Mouse (Mus musculus) kidney, embryonic 14.5 days (tissue): ENCODE measurements at regions not wholly inside any gene's neighbourhood (a gene's known extent, or its start where the extent isn't known, plus 50 kb on each side); places are given as distances from the start of the nearest gene placed in this dataset.
"Not testable (repeated sequence)": the region's sequence is repeated elsewhere in the genome, so short reads cannot be mapped to it uniquely, and the experiment has no call there.

ENCODE experiments used
- ATAC-seq: fragments of 200-750 bp; cut with Nextera tagmentation; 2 replicates; pipeline ENCODE4 v1.8.0; 2017; ENCODE audit warnings: moderate number of reproducible peaks, mild to moderate bottlenecking, moderate TSS enrichment, moderate library complexity; ENCODE audit not compliant: low FRiP score, low TSS enrichment
- H3K27ac ChIP-seq: fragments of 300-500 bp; sonication (generic); 2 replicates; pipeline ENCODE4 v1.5.1; 2014; ENCODE audit warnings: low read depth, mild to moderate bottlenecking, low read length, moderate library complexity, mixed read lengths
- H3K27me3 ChIP-seq: fragments of 300-500 bp; sonication (generic); 2 replicates; pipeline ENCODE4 v1.6.1; 2014; ENCODE audit warnings: mild to moderate bottlenecking, low read length; ENCODE audit not compliant: control insufficient read depth, insufficient read depth
- H3K36me3 ChIP-seq: fragments of 300-500 bp; sonication (generic); 2 replicates; pipeline ENCODE4 v1.6.1; 2014; ENCODE audit warnings: low read length, mixed read lengths; ENCODE audit not compliant: control insufficient read depth, insufficient read depth
- H3K4me1 ChIP-seq: fragments of 300-500 bp; sonication (generic); 2 replicates; pipeline ENCODE4 v1.6.1; 2014; ENCODE audit warnings: low read length, mixed read lengths; ENCODE audit not compliant: control insufficient read depth, insufficient read depth
- H3K4me2 ChIP-seq: fragments of 300-500 bp; sonication (generic); replicated peaks from 2 replicates; pipeline ENCODE4 v1.6.1; 2014; ENCODE audit warnings: low read depth, mild to moderate bottlenecking, low read length
- H3K4me3 ChIP-seq: fragments of 300-500 bp; sonication (generic); 2 replicates; pipeline ENCODE4 v1.5.1; 2014; ENCODE audit warnings: mild to moderate bottlenecking, low read length
- H3K9ac ChIP-seq: fragments of 300-500 bp; sonication (generic); 2 replicates; pipeline ENCODE4 v1.6.1; 2014; ENCODE audit warnings: low read depth, mild to moderate bottlenecking, low read length, moderate library complexity
- H3K9me3 ChIP-seq: fragments of 300-500 bp; sonication (generic); 2 replicates; pipeline ENCODE4 v1.6.1; 2016; ENCODE audit warnings: low read length; ENCODE audit not compliant: control insufficient read depth
- WGBS: fragments of 180-500 bp; shearing (Covaris S2); extraction: QIAGEN DNeasy Blood & Tissue Kit; methylation state at CpG from one replicate; pipeline ENCODE4 v1.1.7; 2014; 5-methylcytosine and 5-hydroxymethylcytosine counted together

- Histone ChIP-seq H3K4me3 (no peak overlapping the region), H3K9ac (no peak overlapping the region), H3K36me3 (no peaks in the 10 kb centered on the region), H3K27me3 (no peaks in the 10 kb centered on the region), H3K9me3 (no peaks in the 10 kb centered on the region), H3K4me2 (no peak overlapping the region), H3K4me1 (no peaks in the 10 kb centered on the region), H3K27ac (no peak overlapping the region)
- no peak for ATAC-seq
- WGBS: 82% methylated on average over 5 of the region's 5 CpGs
These were observed 183.7 kb upstream of the Tmc3 start for GRCm38 (mm10) chr7:83401001-83401400.

- not testable (repeated sequence) for ATAC-seq, H3K4me3 ChIP-seq
- 82% methylated on average over 5 of the region's 5 CpGs for WGBS
These were observed 172.0 kb upstream of the Tmc3 start for GRCm38 (mm10) chr7:83412745-83413144.

GRCm38 (mm10) chr7:83429929-83430556 is 154.7 kb upstream of the Tmc3 start:
- whole genome bisulfite sequencing: 21% methylated on average over 3 of the region's 3 CpGs
- Histone ChIP-seq H3K4me2 (no peak overlapping the region), H3K9ac (no peak overlapping the region), H3K36me3 (no peaks in the 10 kb centered on the region), H3K4me3 (no peak overlapping the region), H3K27me3 (no peaks in the 10 kb centered on the region), H3K27ac (no peak overlapping the region), H3K4me1 (peaks cover 4% of the 10 kb centered on the region; the same call in 1 of the 2 replicates), H3K9me3 (no peaks in the 10 kb centered on the region)
- ATAC-seq: peak; percentile 79

More at GRCm38 (mm10) chr7:83412745-83413144, 172.0 kb upstream of the Tmc3 start:
- not testable (repeated sequence) for H3K4me2 ChIP-seq, H3K27ac ChIP-seq, H3K27me3 ChIP-seq, H3K9me3 ChIP-seq, H3K4me1 ChIP-seq, H3K36me3 ChIP-seq, H3K9ac ChIP-seq

- no peak overlapping the region for H3K9ac ChIP-seq
- H3K4me3 ChIP-seq: no peak overlapping the region
- ATAC-seq: peak; percentile 63; the same call in 1 of the 2 replicates
- H3K4me2 ChIP-seq: no peak overlapping the region
- H3K36me3 ChIP-seq: no peaks in the 10 kb centered on the region
- 20% methylated on average over 2 of the region's 2 CpGs for WGBS
- no peaks in the 10 kb centered on the region for H3K27me3 ChIP-seq
- H3K27ac ChIP-seq: peak overlapping the region; percentile 9; the same call in 1 of the 2 replicates
- H3K4me1 ChIP-seq: peaks cover 4% of the 10 kb centered on the region; the same call in 1 of the 2 replicates
- H3K9me3 ChIP-seq: no peaks in the 10 kb centered on the region
These were observed 153.6 kb upstream of the Tmc3 start for GRCm38 (mm10) chr7:83431094-83431493.

GRCm38 (mm10) chr7:83432843-83433242 is 151.9 kb upstream of the Tmc3 start:
- H3K9ac ChIP-seq: no peak overlapping the region
- no peaks in the 10 kb centered on the region for H3K9me3 ChIP-seq
- no peak overlapping the region for H3K4me3 ChIP-seq
- ATAC-seq: no peak
- no peaks in the 10 kb centered on the region for H3K36me3 ChIP-seq
- H3K4me2 ChIP-seq: no peak overlapping the region
- H3K27me3 ChIP-seq: no peaks in the 10 kb centered on the region
- 45% methylated on average over 1 of the region's 1 CpGs for WGBS
- no peak overlapping the region for H3K27ac ChIP-seq
- peaks cover 4% of the 10 kb centered on the region; the same call in 1 of the 2 replicates for H3K4me1 ChIP-seq

GRCm38 (mm10) chr7:83433959-83434715 is 150.6 kb upstream of the Tmc3 start:
- no peak for ATAC-seq
- Histone ChIP-seq H3K27me3 (no peaks in the 10 kb centered on the region), H3K36me3 (no peaks in the 10 kb centered on the region), H3K9ac (no peak overlapping the region), H3K4me2 (no peak overlapping the region), H3K9me3 (no peaks in the 10 kb centered on the region), H3K27ac (no peak overlapping the region), H3K4me1 (peaks cover 4% of the 10 kb centered on the region; the same call in 1 of the 2 replicates), H3K4me3 (no peak overlapping the region)
- WGBS: 38% methylated on average over 5 of the region's 5 CpGs

GRCm38 (mm10) chr7:83438538-83439393 is 146.0 kb upstream of the Tmc3 start:
- no peaks in the 10 kb centered on the region for H3K9me3 ChIP-seq
- no peaks in the 10 kb centered on the region for H3K36me3 ChIP-seq
- H3K9ac ChIP-seq: no peak overlapping the region
- H3K27me3 ChIP-seq: no peaks in the 10 kb centered on the region
- no peak for ATAC-seq
- 56% methylated on average over 7 of the region's 7 CpGs for WGBS
- H3K4me1 ChIP-seq: peaks cover 11% of the 10 kb centered on the region
- H3K4me2 ChIP-seq: no peak overlapping the region
- H3K27ac ChIP-seq: no peak overlapping the region
- no peak overlapping the region for H3K4me3 ChIP-seq

- no peak overlapping the region for H3K4me3 ChIP-seq
- ATAC-seq: peak; percentile 81
- WGBS: 13% methylated on average over 16 of the region's 16 CpGs
- no peak overlapping the region for H3K9ac ChIP-seq
- H3K27me3 ChIP-seq: no peaks in the 10 kb centered on the region
- H3K4me1 ChIP-seq: peaks cover 30% of the 10 kb centered on the region
- no peak overlapping the region for H3K4me2 ChIP-seq
- H3K9me3 ChIP-seq: no peaks in the 10 kb centered on the region
- peak overlapping the region; percentile 84 for H3K27ac ChIP-seq
- no peaks in the 10 kb centered on the region for H3K36me3 ChIP-seq
These were observed 141.0 kb upstream of the Tmc3 start for GRCm38 (mm10) chr7:83443596-83444278.
